Mouse (Mus musculus) heart, postnatal 0 days (tissue): ENCODE data around the gene Col9a2. TPM values are rescaled to one million over a fixed set of nuclear protein-coding genes. Genes with fewer than 3 reads are reported as not detected.

Source experiments
- ATAC-seq: fragments of 200-750 bp; cut with Nextera tagmentation; 2 replicates; pipeline ENCODE4 v1.8.0; 2017; ENCODE audit warnings: low read depth, moderate number of reproducible peaks, moderate library complexity; ENCODE audit not compliant: insufficient read depth
- DNase-seq: peaks from one replicate; pipeline ENCODE4 v3.0.0-alpha.2; 2016; ENCODE audit warnings: low spot score
- H3K27ac ChIP-seq: fragments of 300-500 bp; sonication (generic); 2 replicates; pipeline ENCODE4 v1.5.1; 2014; ENCODE audit warnings: low read depth, mild to moderate bottlenecking
- H3K27me3 ChIP-seq: fragments of 300-500 bp; sonication (generic); 2 replicates; pipeline ENCODE4 v1.6.1; 2014; ENCODE audit warnings: low read length, mixed read lengths; ENCODE audit not compliant: control insufficient read depth, insufficient read depth
- H3K36me3 ChIP-seq: fragments of 300-500 bp; sonication (generic); replicated peaks from 2 replicates; pipeline ENCODE4 v1.6.1; 2014; ENCODE audit warnings: low read length, mixed read lengths; ENCODE audit not compliant: control insufficient read depth, insufficient read depth
- H3K4me1 ChIP-seq: fragments of 300-500 bp; sonication (generic); 2 replicates; pipeline ENCODE4 v1.6.1; 2014; ENCODE audit warnings: antibody characterized with exemption; ENCODE audit not compliant: control insufficient read depth, insufficient read depth
- H3K4me2 ChIP-seq: fragments of 300-500 bp; sonication (generic); 2 replicates; pipeline ENCODE4 v1.6.1; 2014; ENCODE audit warnings: low read depth, mild to moderate bottlenecking, low read length, moderate library complexity
- H3K4me3 ChIP-seq: fragments of 300-500 bp; sonication (generic); 2 replicates; pipeline ENCODE4 v1.5.1; 2014; ENCODE audit warnings: low read depth, low read length
- H3K9ac ChIP-seq: fragments of 300-500 bp; sonication (generic); replicated peaks from 2 replicates; pipeline ENCODE4 v1.6.1; 2014; ENCODE audit warnings: low read depth, low read length, mixed read lengths
- H3K9me3 ChIP-seq: fragments of 300-500 bp; sonication (generic); replicated peaks from 2 replicates; pipeline ENCODE4 v1.6.1; 2016; ENCODE audit warnings: low read length; ENCODE audit not compliant: control insufficient read depth
- CTCF ChIP-seq: IDR thresholded peaks from 2 replicates; pipeline ENCODE4 v1.5.1; 2016; ENCODE audit warnings: antibody characterized with exemption, control low read depth, low read depth
- EP300 ChIP-seq: IDR thresholded peaks from 2 replicates; pipeline ENCODE4 v1.6.1; 2016; ENCODE audit warnings: antibody characterized with exemption, low read depth
- WGBS: fragments of 180-500 bp; shearing (Covaris S2); extraction: QIAGEN DNeasy Blood & Tissue Kit; methylation state at CpG from one replicate; pipeline ENCODE4 v1.1.7; 2014; 5-methylcytosine and 5-hydroxymethylcytosine counted together
- polyA plus RNA-seq: library from polyadenylated mRNA; unstranded; fragments of >200 nt; fragmentation: Nextera tagmentation; extraction: Ambion mirVana; gene quantifications from 2 replicates; pipeline ENCODE4 v1.2.1, GENCODE M21; 2015
- total RNA-seq: library from RNA; depleted of rRNA; stranded (reverse); fragments of >200 nt; gene quantifications from 2 replicates; pipeline ENCODE4 v1.2.3, GENCODE M21; 2014; ENCODE audit warnings: low replicate concordance

Gene Col9a2
- total and polyA plus RNA-seq, 2 experiments from 2014 or later, result 2.2 to 11.3 TPM

GRCm38 (mm10) chr4:121074250-121074649, 35.1 kb downstream of the Col9a2 start:
- H3K27me3 ChIP-seq, result no peaks in the 10 kb centered on the region
- H3K27ac ChIP-seq, result no peak overlapping the region
- DNase-seq (no peak), ATAC-seq (no peak)
- H3K9me3 ChIP-seq, result no peaks in the 10 kb centered on the region
- H3K9ac ChIP-seq, result no peak overlapping the region
- H3K4me1 ChIP-seq, result no peaks in the 10 kb centered on the region
- peaks cover 59% of the 10 kb centered on the region for H3K36me3 ChIP-seq
- 90% methylated on average over 4 of the region's 4 CpGs for WGBS
- H3K4me2 ChIP-seq, result no peak overlapping the region
- TF ChIP-seq CTCF (no peak), EP300 (no peak)
- no peak overlapping the region for H3K4me3 ChIP-seq

GRCm38 (mm10) chr4:121077915-121078646, 38.9 kb downstream of the Col9a2 start:
- ATAC-seq (no peak), DNase-seq (no peak)
- no peak for TF ChIP-seq EP300
- no peak for TF ChIP-seq CTCF
- Histone ChIP-seq H3K36me3 (peaks cover 75% of the 10 kb centered on the region), H3K4me3 (no peak overlapping the region), H3K9me3 (no peaks in the 10 kb centered on the region), H3K9ac (no peak overlapping the region), H3K27me3 (no peaks in the 10 kb centered on the region), H3K4me2 (no peak overlapping the region), H3K27ac (no peak overlapping the region), H3K4me1 (no peaks in the 10 kb centered on the region)
- WGBS, result 74% methylated on average over 3 of the region's 3 CpGs

- Histone ChIP-seq H3K27ac (no peak overlapping the region), H3K36me3 (peaks cover 74% of the 10 kb centered on the region), H3K4me1 (no peaks in the 10 kb centered on the region), H3K9ac (no peak overlapping the region), H3K27me3 (no peaks in the 10 kb centered on the region), H3K4me3 (no peak overlapping the region), H3K4me2 (no peak overlapping the region), H3K9me3 (no peaks in the 10 kb centered on the region)
- TF ChIP-seq EP300 (no peak), CTCF (no peak)
- no peak for ATAC-seq
- 80% methylated on average over 1 of the region's 1 CpGs for WGBS
- DNase-seq, result no peak
Measured at GRCm38 (mm10) chr4:121080395-121080794, 41.2 kb downstream of the Col9a2 start.

GRCm38 (mm10) chr4:121084506-121084905, 45.3 kb downstream of the Col9a2 start:
- ATAC-seq, result no peak
- Histone ChIP-seq H3K4me1 (no peaks in the 10 kb centered on the region), H3K27ac (no peak overlapping the region), H3K9me3 (no peaks in the 10 kb centered on the region), H3K4me3 (no peak overlapping the region), H3K27me3 (no peaks in the 10 kb centered on the region), H3K36me3 (peaks cover 72% of the 10 kb centered on the region), H3K4me2 (no peak overlapping the region), H3K9ac (no peak overlapping the region)
- TF ChIP-seq CTCF (no peak), EP300 (no peak)
- no peak for DNase-seq

GRCm38 (mm10) chr4:121088696-121089095, 49.5 kb downstream of the Col9a2 start:
- no peak overlapping the region for H3K9ac ChIP-seq
- no peak overlapping the region for H3K27ac ChIP-seq
- H3K4me2 ChIP-seq, result no peak overlapping the region
- no peaks in the 10 kb centered on the region for H3K27me3 ChIP-seq
- WGBS, result 93% methylated on average over 2 of the region's 2 CpGs
- DNase-seq (no peak), ATAC-seq (no peak)
- H3K4me3 ChIP-seq, result no peak overlapping the region
- H3K9me3 ChIP-seq, result no peaks in the 10 kb centered on the region
- H3K36me3 ChIP-seq, result peaks cover 64% of the 10 kb centered on the region
- TF ChIP-seq CTCF (no peak), EP300 (no peak)
- no peaks in the 10 kb centered on the region for H3K4me1 ChIP-seq

- no peak for DNase-seq
- no peaks in the 10 kb centered on the region for H3K4me1 ChIP-seq
- no peak overlapping the region for H3K27ac ChIP-seq
- no peaks in the 10 kb centered on the region for H3K27me3 ChIP-seq
- WGBS, result 79% methylated on average over 4 of the region's 4 CpGs
- TF ChIP-seq EP300 (no peak), CTCF (no peak)
- H3K9me3 ChIP-seq, result no peaks in the 10 kb centered on the region
- no peak for ATAC-seq
- peaks cover 63% of the 10 kb centered on the region for H3K36me3 ChIP-seq
- H3K4me3 ChIP-seq, result no peak overlapping the region
- H3K4me2 ChIP-seq, result no peak overlapping the region
- no peak overlapping the region for H3K9ac ChIP-seq
Measured at GRCm38 (mm10) chr4:121090211-121090610, 51.0 kb downstream of the Col9a2 start.
